Mouse (Mus musculus) heart, postnatal 4 days (tissue): ENCODE measurements around the gene Dse. TPM values are rescaled to one million over a fixed set of nuclear protein-coding genes. Genes with fewer than 3 reads are reported as not detected.

Experiments used
- DNase-seq: peaks from one replicate; pipeline ENCODE4 v3.0.0; 2021
- total RNA-seq, 2 experiments: library from RNA; stranded (reverse); gene quantifications; 2 replicates each; pipeline ENCODE4 v1.2.3; 2021

Dse gene
- total RNA-seq, 2 experiments from 2014 or later, result 10.3 to 10.6 TPM

- peak; percentile 42 for DNase-seq
Measured at GRCm38 (mm10) chr10:34127392-34128378, 79.8 kb downstream of the Dse start, which contains the start of gene Calhm6. Gene Calhm6 (minus strand): TSS chr10:34127984.

GRCm38 (mm10) chr10:34118421-34118820 is 89.1 kb downstream of the Dse start:
- DNase-seq, result no peak

- DNase-seq, result no peak
Measured at GRCm38 (mm10) chr10:34117770-34118169, 89.7 kb downstream of the Dse start.

GRCm38 (mm10) chr10:34117131-34117530 is 90.4 kb downstream of the Dse start:
- DNase-seq, result no peak

GRCm38 (mm10) chr10:34111964-34112738 is 95.4 kb downstream of the Dse start:
- DNase-seq, result no peak

GRCm38 (mm10) chr10:34110863-34111465 is 96.6 kb downstream of the Dse start:
- DNase-seq, result no peak

Other genes starting within 250 kb of the Dse start
- gene Rwdd1, start 188.1 kb downstream of the Dse start, total RNA-seq, result 100 to 1,000 TPM; 112 to 119 TPM
- gene Trappc3l, start 170.1 kb downstream of the Dse start, total RNA-seq, result not detected
- gene Calhm4, start 163.4 kb downstream of the Dse start, total RNA-seq, result not detected
- 1 to 10 TPM; 1.4 to 1.6 TPM for gene Calhm5, start 111.2 kb downstream of the Dse start, total RNA-seq
- under 1 TPM in 1 of 2 experiments, not detected in 1; 0.33 TPM for gene Calhm6, start 79.7 kb downstream of the Dse start, total RNA-seq
- 10 to 100 TPM; 48.3 to 50.0 TPM for gene Tspyl1, start 74.5 kb upstream of the Dse start, total RNA-seq
- gene Tspyl4, start 89.7 kb upstream of the Dse start, total RNA-seq, result 10 to 100 TPM; 17.7 to 18.9 TPM
- not detected for gene Col10a1, start 182.3 kb upstream of the Dse start, total RNA-seq
- gene Nt5dc1, start 210.8 kb upstream of the Dse start, total RNA-seq, result 10 to 100 TPM; 10.4 to 11.1 TPM